22 mouse cellular contexts compared by ENCODE assay signal in the genomic region with DNA sequence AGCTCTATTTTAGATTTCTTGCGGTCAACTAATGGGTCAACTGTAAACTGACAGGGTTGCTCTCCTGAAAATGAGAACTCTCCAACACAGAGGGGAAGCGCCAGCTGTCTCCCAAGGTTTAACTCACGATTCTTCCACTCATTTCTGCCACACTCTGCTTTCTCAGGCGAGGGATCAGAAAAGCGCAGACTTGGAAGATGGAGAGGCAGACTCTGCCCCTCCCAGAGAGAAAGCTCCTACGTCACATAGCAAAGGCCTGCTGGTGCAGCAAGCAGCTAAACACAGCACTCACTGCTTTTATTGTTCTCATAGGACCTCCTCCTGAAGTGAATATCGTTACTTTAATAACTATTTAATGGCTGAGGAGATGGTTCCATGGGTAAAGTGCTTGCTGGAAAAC.
A peak's percentile ranks its signal among the peaks of the same experiment; 100 is the strongest.
DNase-seq lines count a peak whose midpoint lies in the region; ATAC-seq and TF ChIP-seq lines count a peak whose summit lies in the region.
"Had no signal": no experiment of that assay in that cellular context is flagged by ENCODE, and none has a peak within 500 bp of the region (broad histone marks: within the 10 kb centered on the region; RNA-seq: fewer than 3 reads in every experiment).

No protein-coding gene starts in this region.

- H3K4me2 ChIP-seq in hindbrain, embryonic 13.5 days, result no peak overlapping the region
- no peak overlapping the region for H3K4me2 ChIP-seq in hindbrain, embryonic 12.5 days (replicated peaks)
- H3K4me2 ChIP-seq in midbrain, postnatal 0 days (ENCODE audit: low read depth, low read length, poor library complexity, severe bottlenecking), result no peak overlapping the region
- no peak overlapping the region for H3K4me2 ChIP-seq in forebrain, embryonic 15.5 days (replicated peaks)
- H3K4me2 ChIP-seq in neural tube, embryonic 14.5 days (ENCODE audit: low read depth, low read length), result peak overlapping the region; percentile 3; the same call in 1 of the 2 replicates
- H3K4me2 ChIP-seq in liver, embryonic 12.5 days, result no peak overlapping the region
- H3K4me2 ChIP-seq: liver, embryonic 11.5 days; midbrain, embryonic 15.5 days; stomach, embryonic 15.5 days had no signal

- 50% methylated on average over 7 of the region's 7 CpGs for WGBS in hindbrain, embryonic 13.5 days
- WGBS in hindbrain, embryonic 12.5 days, result 61% methylated on average over 7 of the region's 7 CpGs
- WGBS in midbrain, postnatal 0 days, result 56% methylated on average over 7 of the region's 7 CpGs
- 62% methylated on average over 7 of the region's 7 CpGs for WGBS in midbrain, embryonic 10.5 days
- WGBS in forebrain, embryonic 15.5 days, result 39% methylated on average over 7 of the region's 7 CpGs
- 32% methylated on average over 7 of the region's 7 CpGs for WGBS in neural tube, embryonic 14.5 days
- WGBS in liver, embryonic 12.5 days (ENCODE audit: insufficient replicate concordance), result 60% methylated on average over 7 of the region's 7 CpGs

- H3K4me3 ChIP-seq in hindbrain, embryonic 13.5 days, result no peak overlapping the region
- H3K4me3 ChIP-seq in hindbrain, embryonic 12.5 days, result no peak overlapping the region
- no peak overlapping the region for H3K4me3 ChIP-seq in midbrain, postnatal 0 days (ENCODE audit: low read depth, low read length)
- no peak overlapping the region for H3K4me3 ChIP-seq in midbrain, embryonic 10.5 days
- H3K4me3 ChIP-seq in forebrain, embryonic 15.5 days, result no peak overlapping the region
- H3K4me3 ChIP-seq in neural tube, embryonic 14.5 days (ENCODE audit: low read depth, low read length), result no peak overlapping the region
- H3K4me3 ChIP-seq in liver, embryonic 12.5 days, result no peak overlapping the region
- H3K4me3 ChIP-seq: gastrocnemius, adult 2 months; heart, embryonic 10.5 days; midbrain, embryonic 15.5 days; myocyte; stomach, embryonic 15.5 days had no signal

- H3K27me3 ChIP-seq in hindbrain, embryonic 13.5 days, result no peaks in the 10 kb centered on the region
- no peaks in the 10 kb centered on the region for H3K27me3 ChIP-seq in hindbrain, embryonic 12.5 days
- no peaks in the 10 kb centered on the region for H3K27me3 ChIP-seq in midbrain, postnatal 0 days (ENCODE audit: insufficient read depth, low read length)
- no peaks in the 10 kb centered on the region for H3K27me3 ChIP-seq in midbrain, embryonic 10.5 days (ENCODE audit: low read depth, poor library complexity, severe bottlenecking)
- no peaks in the 10 kb centered on the region for H3K27me3 ChIP-seq in forebrain, embryonic 15.5 days
- H3K27me3 ChIP-seq in neural tube, embryonic 14.5 days (ENCODE audit: control insufficient read depth, insufficient read depth, low read length), result no peaks in the 10 kb centered on the region
- H3K27me3 ChIP-seq in liver, embryonic 12.5 days (replicated peaks), result no peaks in the 10 kb centered on the region; the same call in 1 of the 2 replicates
- H3K27me3 ChIP-seq: midbrain, embryonic 15.5 days; stomach, embryonic 15.5 days had no signal

- H3K36me3 ChIP-seq in hindbrain, embryonic 13.5 days, result no peaks in the 10 kb centered on the region
- no peaks in the 10 kb centered on the region for H3K36me3 ChIP-seq in hindbrain, embryonic 12.5 days
- H3K36me3 ChIP-seq in midbrain, postnatal 0 days (ENCODE audit: insufficient read depth, low read length), result no peaks in the 10 kb centered on the region
- no peaks in the 10 kb centered on the region for H3K36me3 ChIP-seq in midbrain, embryonic 10.5 days
- no peaks in the 10 kb centered on the region for H3K36me3 ChIP-seq in forebrain, embryonic 15.5 days
- H3K36me3 ChIP-seq in neural tube, embryonic 14.5 days (ENCODE audit: control insufficient read depth, insufficient read depth, low read length), result no peaks in the 10 kb centered on the region
- no peaks in the 10 kb centered on the region for H3K36me3 ChIP-seq in liver, embryonic 12.5 days
- H3K36me3 ChIP-seq: heart, embryonic 10.5 days; midbrain, embryonic 15.5 days; stomach, embryonic 15.5 days had no signal

- ATAC-seq in hindbrain, embryonic 13.5 days (ENCODE audit: low FRiP score), result no peak
- no peak for ATAC-seq in hindbrain, embryonic 12.5 days (ENCODE audit: low FRiP score)
- no peak for ATAC-seq in midbrain, postnatal 0 days (ENCODE audit: low FRiP score)
- ATAC-seq in forebrain, embryonic 15.5 days (replicated peaks), result no peak
- peak; percentile 69; the same call in 1 of the 2 replicates for ATAC-seq in neural tube, embryonic 14.5 days (ENCODE audit: low read depth)
- ATAC-seq in liver, embryonic 12.5 days, result no peak
- ATAC-seq: midbrain, embryonic 15.5 days had no signal

- DNase-seq in midbrain, postnatal 0 days (ENCODE audit: low spot score), result peak; percentile 15
- DNase-seq in midbrain, embryonic 10.5 days (ENCODE audit: low spot score), result no peak
- no peak for DNase-seq in adrenal gland, adult 18-20 months (ENCODE audit: low spot score in 2 of 2)
- DNase-seq: adrenal gland, postnatal 14 days; cerebellum, adult 11 months; gastrocnemius, adult 2 months; kidney, adult 2 months; lung, adult 2 months; lung, postnatal 14 days; right cerebral cortex, adult 18-20 months; thymus, postnatal 25 days had no signal

- H3K9ac ChIP-seq in hindbrain, embryonic 13.5 days, result no peak overlapping the region
- no peak overlapping the region for H3K9ac ChIP-seq in hindbrain, embryonic 12.5 days
- H3K9ac ChIP-seq in midbrain, postnatal 0 days (replicated peaks; ENCODE audit: low read length, poor library complexity, severe bottlenecking), result no peak overlapping the region
- no peak overlapping the region for H3K9ac ChIP-seq in forebrain, embryonic 15.5 days (replicated peaks)
- H3K9ac ChIP-seq in neural tube, embryonic 14.5 days (replicated peaks; ENCODE audit: low read depth, low read length), result no peak overlapping the region
- H3K9ac ChIP-seq in liver, embryonic 12.5 days, result no peak overlapping the region
- H3K9ac ChIP-seq: midbrain, embryonic 15.5 days; stomach, embryonic 15.5 days had no signal

- H3K4me1 ChIP-seq in hindbrain, embryonic 13.5 days (replicated peaks), result peaks cover 27% of the 10 kb centered on the region
- peaks cover 6% of the 10 kb centered on the region for H3K4me1 ChIP-seq in hindbrain, embryonic 12.5 days
- H3K4me1 ChIP-seq in midbrain, postnatal 0 days (ENCODE audit: insufficient read depth, low read length), result no peaks in the 10 kb centered on the region; the same call in 1 of the 2 replicates
- H3K4me1 ChIP-seq in midbrain, embryonic 10.5 days, result peaks cover 16% of the 10 kb centered on the region
- H3K4me1 ChIP-seq in forebrain, embryonic 15.5 days, result peaks cover 24% of the 10 kb centered on the region
- peaks cover 21% of the 10 kb centered on the region for H3K4me1 ChIP-seq in neural tube, embryonic 14.5 days (ENCODE audit: control insufficient read depth, insufficient read depth, low read length)
- H3K4me1 ChIP-seq in liver, embryonic 12.5 days, result no peaks in the 10 kb centered on the region

- TF ChIP-seq CTCF in midbrain, postnatal 0 days (IDR thresholded peaks at IDR 0.05), result no peak

- H3K27ac ChIP-seq in hindbrain, embryonic 13.5 days, result peak overlapping the region; percentile 45; the same call in 1 of the 2 replicates
- H3K27ac ChIP-seq in hindbrain, embryonic 12.5 days, result no peak overlapping the region
- no peak overlapping the region for H3K27ac ChIP-seq in midbrain, postnatal 0 days (ENCODE audit: low read depth, low read length)
- no peak overlapping the region for H3K27ac ChIP-seq in midbrain, embryonic 10.5 days (replicated peaks)
- H3K27ac ChIP-seq in forebrain, embryonic 15.5 days (replicated peaks), result peak overlapping the region; percentile 70
- peak overlapping the region; percentile 10 for H3K27ac ChIP-seq in neural tube, embryonic 14.5 days (ENCODE audit: low read depth, low read length)
- no peak overlapping the region for H3K27ac ChIP-seq in liver, embryonic 12.5 days
- H3K27ac ChIP-seq: gastrocnemius, adult 2 months; heart, embryonic 10.5 days; kidney, postnatal 0 days; midbrain, embryonic 15.5 days; stomach, embryonic 15.5 days had no signal

- no peaks in the 10 kb centered on the region for H3K9me3 ChIP-seq in hindbrain, embryonic 13.5 days
- H3K9me3 ChIP-seq in hindbrain, embryonic 12.5 days (replicated peaks), result no peaks in the 10 kb centered on the region
- H3K9me3 ChIP-seq in midbrain, postnatal 0 days (ENCODE audit: low read length), result no peaks in the 10 kb centered on the region
- H3K9me3 ChIP-seq in midbrain, embryonic 10.5 days (replicated peaks), result no peaks in the 10 kb centered on the region; the same call in 1 of the 2 replicates
- no peaks in the 10 kb centered on the region for H3K9me3 ChIP-seq in forebrain, embryonic 15.5 days
- no peaks in the 10 kb centered on the region for H3K9me3 ChIP-seq in neural tube, embryonic 14.5 days (ENCODE audit: control insufficient read depth, low read length)
- H3K9me3 ChIP-seq in liver, embryonic 12.5 days (replicated peaks), result no peaks in the 10 kb centered on the region
- H3K9me3 ChIP-seq: heart, embryonic 10.5 days; midbrain, embryonic 15.5 days; stomach, embryonic 15.5 days had no signal

Comparison
In these comparisons a context has a peak if more than half of its experiments do, and no peak if none do; other contexts are left out.
1. H3K27ac ChIP-seq: peak in hindbrain, embryonic 13.5 days (single experiment), forebrain, embryonic 15.5 days (single experiment) and neural tube, embryonic 14.5 days (single experiment); none in hindbrain, embryonic 12.5 days (single experiment), midbrain, postnatal 0 days (single experiment), midbrain, embryonic 10.5 days (single experiment) and liver, embryonic 12.5 days (single experiment).